Mouse (Mus musculus) heart, embryonic 16.5 days (tissue): ENCODE data around the gene Gm17078. TPM values are rescaled to one million over a fixed set of nuclear protein-coding genes. Genes with fewer than 3 reads are reported as not detected.
"Not testable (repeated sequence)": the region's sequence is repeated elsewhere in the genome, so short reads cannot be mapped to it uniquely, and the experiment has no call there.

Source experiments
- ATAC-seq: fragments of 200-750 bp; cut with Nextera tagmentation; replicated peaks from 2 replicates; pipeline ENCODE4 v1.8.0; 2017; ENCODE audit warnings: moderate number of reproducible peaks; ENCODE audit not compliant: insufficient read depth, low FRiP score; ENCODE audit errors: extremely low read depth
- H3K27ac ChIP-seq: fragments of 300-500 bp; sonication (generic); 2 replicates; pipeline ENCODE4 v1.5.1; 2014; ENCODE audit warnings: mild to moderate bottlenecking, low read length, control low read depth, moderate library complexity
- H3K27me3 ChIP-seq: fragments of 300-500 bp; sonication (generic); 2 replicates; pipeline ENCODE4 v1.6.1; 2014; ENCODE audit warnings: low read length, mixed read lengths; ENCODE audit not compliant: control insufficient read depth, insufficient read depth
- H3K36me3 ChIP-seq: fragments of 300-500 bp; sonication (generic); 2 replicates; pipeline ENCODE4 v1.6.1; 2014; ENCODE audit not compliant: control insufficient read depth, insufficient read depth
- H3K4me1 ChIP-seq: fragments of 300-500 bp; sonication (generic); 2 replicates; pipeline ENCODE4 v1.6.1; 2014; ENCODE audit warnings: low read length, mixed read lengths; ENCODE audit not compliant: control insufficient read depth, insufficient read depth
- H3K4me2 ChIP-seq: fragments of 300-500 bp; sonication (generic); 2 replicates; pipeline ENCODE4 v1.6.1; 2014; ENCODE audit warnings: low read depth, mild to moderate bottlenecking, control low read depth, low read length
- H3K4me3 ChIP-seq: fragments of 300-500 bp; sonication (generic); 2 replicates; pipeline ENCODE4 v1.5.1; 2014; ENCODE audit warnings: mild to moderate bottlenecking, control low read depth, low read length
- H3K9ac ChIP-seq: fragments of 300-500 bp; sonication (generic); 2 replicates; pipeline ENCODE4 v1.6.1; 2014; ENCODE audit warnings: low read length, control low read depth
- H3K9me3 ChIP-seq: fragments of 300-500 bp; sonication (generic); replicated peaks from 2 replicates; pipeline ENCODE4 v1.6.1; 2016; ENCODE audit warnings: low read length; ENCODE audit not compliant: control insufficient read depth
- WGBS: fragments of 180-500 bp; shearing (Covaris S2); extraction: QIAGEN DNeasy Blood & Tissue Kit; methylation state at CpG from one replicate; pipeline ENCODE4 v1.1.7; 2014; 5-methylcytosine and 5-hydroxymethylcytosine counted together
- polyA plus RNA-seq: library from polyadenylated mRNA; unstranded; fragments of >200 nt; fragmentation: Nextera tagmentation; extraction: Ambion mirVana; gene quantifications from 2 replicates; pipeline ENCODE4 v1.2.1, GENCODE M21; 2015

Gene Gm17078
- not detected in 2 replicates for polyA plus RNA-seq

GRCm38 (mm10) chr14:51611210-51611609, at the start of gene Gm17078:
Gene Gm17078, minus strand, starts transcription at chr14:51611310.
- ATAC-seq: no peak
- Histone ChIP-seq H3K4me1 (no peaks in the 10 kb centered on the region), H3K27ac (no peak within 1 kb of the TSS), H3K4me3 (no peak within 1 kb of the TSS), H3K36me3 (no peaks in the 10 kb centered on the region), H3K27me3 (no peaks in the 10 kb centered on the region), H3K4me2 (no peak within 1 kb of the TSS), H3K9ac (no peak within 1 kb of the TSS), H3K9me3 (no peaks in the 10 kb centered on the region)
- WGBS: 76% methylated on average over 1 of the region's 1 CpGs

- H3K36me3 ChIP-seq, H3K27ac ChIP-seq, H3K9ac ChIP-seq, H3K4me2 ChIP-seq, H3K9me3 ChIP-seq, H3K4me1 ChIP-seq, H3K4me3 ChIP-seq, H3K27me3 ChIP-seq, ATAC-seq: not testable (repeated sequence)
- 93% methylated on average over 1 of the region's 1 CpGs for WGBS
Observed at GRCm38 (mm10) chr14:51635566-51635965, 24.5 kb upstream of the Gm17078 start, which contains the start of gene Gm4181. Gene Gm4181, minus strand, starts transcription at chr14:51635666.

DNA sequence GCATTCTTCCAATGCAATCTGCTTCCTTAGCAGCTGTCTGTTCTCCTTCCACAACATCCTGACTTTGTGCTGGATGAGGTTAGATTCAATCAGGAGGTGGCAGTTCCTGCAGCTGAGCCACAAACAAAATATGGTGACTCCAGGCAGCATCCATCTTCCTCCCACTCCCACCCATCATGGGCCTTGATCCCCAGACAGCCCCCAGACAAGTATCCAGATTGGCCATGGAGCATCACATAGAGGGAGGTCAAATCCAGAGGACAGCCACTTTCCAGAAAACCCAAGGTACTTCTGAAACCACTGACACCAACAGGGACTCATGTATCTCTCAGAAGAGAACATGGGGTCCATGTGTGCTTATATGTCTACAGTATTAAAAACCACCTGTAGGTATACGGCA, 21.3 kb upstream of the Gm17078 start:
- H3K4me3 ChIP-seq, H3K4me1 ChIP-seq, H3K9me3 ChIP-seq, H3K27ac ChIP-seq, H3K4me2 ChIP-seq, H3K27me3 ChIP-seq, ATAC-seq, H3K36me3 ChIP-seq, H3K9ac ChIP-seq: not testable (repeated sequence)
- 95% methylated on average over 1 of the region's 1 CpGs for WGBS

GRCm38 (mm10) chr14:51592039-51592438, 19.1 kb downstream of the Gm17078 start, which contains the start of gene Gm17174:
Gene Gm17174, minus strand, starts transcription at chr14:51592139.
- not testable (repeated sequence) for H3K27ac ChIP-seq, ATAC-seq, H3K4me1 ChIP-seq, H3K36me3 ChIP-seq, H3K9ac ChIP-seq, H3K9me3 ChIP-seq, H3K27me3 ChIP-seq, H3K4me3 ChIP-seq, H3K4me2 ChIP-seq
- 80% methylated on average over 4 of the region's 4 CpGs for WGBS

GRCm38 (mm10) chr14:51573963-51574362, 37.1 kb downstream of the Gm17078 start, which contains the start of gene Gm17175:
Gene Gm17175, minus strand, starts transcription at chr14:51574063.
- not testable (repeated sequence) for H3K36me3 ChIP-seq, ATAC-seq, H3K9ac ChIP-seq, H3K9me3 ChIP-seq, H3K4me3 ChIP-seq, H3K27me3 ChIP-seq, H3K27ac ChIP-seq, H3K4me2 ChIP-seq, H3K4me1 ChIP-seq
- 88% methylated on average over 2 of the region's 2 CpGs for WGBS

Other genes starting within 250 kb of the Gm17078 start
- not detected in 2 replicates for gene Gm7247, start 249.6 kb downstream of the Gm17078 start, polyA plus RNA-seq
- not detected in 2 replicates for gene Vmn2r88, start 200.5 kb downstream of the Gm17078 start, polyA plus RNA-seq
- gene Vmn2r89, start 159.5 kb downstream of the Gm17078 start, polyA plus RNA-seq: not detected in 2 replicates
- gene Gm5622, start 58.5 kb downstream of the Gm17078 start, polyA plus RNA-seq: not detected in 2 replicates
- not detected in 2 replicates for gene Gm17175, start 37.2 kb downstream of the Gm17078 start, polyA plus RNA-seq
- not detected in 2 replicates for gene Gm17174, start 19.2 kb downstream of the Gm17078 start, polyA plus RNA-seq
- gene Gm4181, start 24.4 kb upstream of the Gm17078 start, polyA plus RNA-seq: not detected in 2 replicates
- gene Gm17079, start 84.2 kb upstream of the Gm17078 start, polyA plus RNA-seq: not detected in 2 replicates
- not detected in 2 replicates for gene Gm5800, start 105.9 kb upstream of the Gm17078 start, polyA plus RNA-seq
- gene Ang4, start 162.3 kb upstream of the Gm17078 start, polyA plus RNA-seq: 0.28 TPM in 1 of 2 replicates, not detected in the other
- not detected in 2 replicates for gene AY358078, start 188.7 kb upstream of the Gm17078 start, polyA plus RNA-seq
- not detected in 2 replicates for gene Ear6, start 242.4 kb upstream of the Gm17078 start, polyA plus RNA-seq